Mouse (Mus musculus) hindbrain, embryonic 16.5 days (tissue): ENCODE measurements around the gene Bzw1. TPM values are rescaled to one million over a fixed set of nuclear protein-coding genes. Genes with fewer than 3 reads are reported as not detected.

Experiments
- ATAC-seq: fragments of 200-750 bp; cut with Nextera tagmentation; 2 replicates; pipeline ENCODE4 v1.8.0; 2017; ENCODE audit warnings: moderate TSS enrichment, moderate library complexity
- H3K27ac ChIP-seq: fragments of 300-500 bp; sonication (generic); 2 replicates; pipeline ENCODE4 v1.5.1; 2014; ENCODE audit warnings: low read depth, mild to moderate bottlenecking, control low read depth, low read length, moderate library complexity
- H3K27me3 ChIP-seq: fragments of 300-500 bp; sonication (generic); replicated peaks from 2 replicates; pipeline ENCODE4 v1.6.1; 2014; ENCODE audit warnings: low read length; ENCODE audit not compliant: control insufficient read depth, insufficient read depth
- H3K36me3 ChIP-seq: fragments of 300-500 bp; sonication (generic); 2 replicates; pipeline ENCODE4 v1.6.1; 2014; ENCODE audit warnings: mild to moderate bottlenecking, low read length, moderate library complexity, mixed read lengths; ENCODE audit not compliant: control insufficient read depth, insufficient read depth
- H3K4me1 ChIP-seq: fragments of 300-500 bp; sonication (generic); 2 replicates; pipeline ENCODE4 v1.6.1; 2014; ENCODE audit warnings: low read depth, low read length; ENCODE audit not compliant: control insufficient read depth, insufficient read depth
- H3K4me2 ChIP-seq: fragments of 300-500 bp; sonication (generic); 2 replicates; pipeline ENCODE4 v1.6.1; 2014; ENCODE audit warnings: mild to moderate bottlenecking, low read length, control low read depth, moderate library complexity
- H3K4me3 ChIP-seq: fragments of 300-500 bp; sonication (generic); 2 replicates; pipeline ENCODE4 v1.5.1; 2014; ENCODE audit warnings: mild to moderate bottlenecking, low read length, control low read depth, moderate library complexity
- H3K9ac ChIP-seq: fragments of 300-500 bp; sonication (generic); 2 replicates; pipeline ENCODE4 v1.6.1; 2014; ENCODE audit warnings: low read depth, mild to moderate bottlenecking, control low read depth, low read length, moderate library complexity
- H3K9me3 ChIP-seq: fragments of 300-500 bp; sonication (generic); 2 replicates; pipeline ENCODE4 v1.6.1; 2014; ENCODE audit warnings: mild to moderate bottlenecking, low read length, moderate library complexity; ENCODE audit not compliant: control insufficient read depth
- WGBS: fragments of 180-500 bp; shearing (Covaris S2); extraction: QIAGEN DNeasy Blood & Tissue Kit; methylation state at CpG from one replicate; pipeline ENCODE4 v1.1.7; 2014; 5-methylcytosine and 5-hydroxymethylcytosine counted together
- polyA plus RNA-seq: library from polyadenylated mRNA; unstranded; fragments of >200 nt; fragmentation: Nextera tagmentation; extraction: Ambion mirVana; gene quantifications from 2 replicates; pipeline ENCODE4 v1.2.1, GENCODE M21; 2015

Gene Bzw1
- polyA plus RNA-seq, result 322 TPM in 2 replicates

DNA sequence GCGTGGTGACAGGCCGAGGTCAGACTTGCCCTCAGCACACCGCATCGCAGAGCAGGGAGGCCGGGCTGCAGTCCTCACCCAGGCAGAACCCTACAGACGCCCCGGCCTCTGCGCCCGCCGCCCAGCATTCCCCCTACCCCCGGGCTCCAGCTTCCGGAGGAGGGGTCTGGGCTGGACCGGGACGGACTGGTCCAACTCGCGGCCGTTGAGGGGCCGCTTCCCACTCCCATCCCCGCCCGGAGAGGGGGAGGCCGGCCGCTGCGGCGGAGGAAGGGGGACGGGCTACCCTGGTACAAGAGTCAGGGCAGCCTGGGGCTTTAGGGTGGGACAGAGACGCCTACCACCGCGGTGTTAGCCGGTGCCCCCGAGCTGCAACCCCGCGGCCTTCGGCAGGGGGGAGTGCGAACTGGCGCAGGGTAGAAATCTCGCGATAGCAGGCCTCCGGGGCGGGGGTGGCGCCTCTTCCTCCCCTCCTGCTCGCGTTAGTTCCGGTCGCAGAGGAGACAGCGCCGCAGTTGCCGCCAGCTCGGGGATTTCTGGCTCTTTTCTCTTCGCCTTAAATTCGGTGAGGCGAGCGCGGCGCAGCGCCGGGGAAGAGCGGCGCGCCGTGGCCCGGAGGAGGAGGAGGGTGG is at the start of gene Bzw1:
TSS of gene Bzw1 (plus strand) at position 247 of the 632 bp plus-strand sequence.
- Histone ChIP-seq H3K4me3 (peak within 1 kb of the TSS; percentile 94), H3K9me3 (no peaks in the 10 kb centered on the region), H3K27ac (peak within 1 kb of the TSS; percentile 96), H3K36me3 (peaks cover 18% of the 10 kb centered on the region), H3K4me2 (peak within 1 kb of the TSS; percentile 87), H3K4me1 (peaks cover 19% of the 10 kb centered on the region), H3K9ac (peak within 1 kb of the TSS; percentile 77), H3K27me3 (no peaks in the 10 kb centered on the region)
- under 1% methylated on average over 45 of the region's 61 CpGs for WGBS
- peak; percentile 98 for ATAC-seq

DNA sequence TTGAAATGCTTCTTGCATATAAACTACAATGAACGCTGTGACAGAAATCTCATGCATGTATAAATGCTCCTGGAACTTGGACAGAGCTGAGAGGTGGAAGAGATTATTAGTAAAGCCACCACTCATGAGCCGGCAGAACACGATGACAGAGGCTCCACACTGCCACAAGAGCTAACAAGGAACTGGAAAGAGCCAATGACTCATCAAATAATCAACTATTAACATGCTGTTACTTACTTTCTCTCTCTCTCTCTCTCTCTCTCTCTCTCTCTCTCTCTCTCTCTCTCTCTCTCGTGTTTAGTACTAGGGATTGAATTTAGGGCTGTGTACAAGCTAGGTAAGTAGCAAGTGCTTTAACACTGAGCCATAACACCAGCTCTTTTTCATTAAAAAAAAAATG is 48.8 kb upstream of the Bzw1 start:
- Histone ChIP-seq H3K4me2 (no peak overlapping the region), H3K4me1 (no peaks in the 10 kb centered on the region), H3K27ac (no peak overlapping the region), H3K4me3 (no peak overlapping the region), H3K36me3 (no peaks in the 10 kb centered on the region), H3K27me3 (no peaks in the 10 kb centered on the region), H3K9me3 (no peaks in the 10 kb centered on the region), H3K9ac (no peak overlapping the region)
- WGBS, result 89% methylated on average over 4 of the region's 4 CpGs
- no peak for ATAC-seq

DNA sequence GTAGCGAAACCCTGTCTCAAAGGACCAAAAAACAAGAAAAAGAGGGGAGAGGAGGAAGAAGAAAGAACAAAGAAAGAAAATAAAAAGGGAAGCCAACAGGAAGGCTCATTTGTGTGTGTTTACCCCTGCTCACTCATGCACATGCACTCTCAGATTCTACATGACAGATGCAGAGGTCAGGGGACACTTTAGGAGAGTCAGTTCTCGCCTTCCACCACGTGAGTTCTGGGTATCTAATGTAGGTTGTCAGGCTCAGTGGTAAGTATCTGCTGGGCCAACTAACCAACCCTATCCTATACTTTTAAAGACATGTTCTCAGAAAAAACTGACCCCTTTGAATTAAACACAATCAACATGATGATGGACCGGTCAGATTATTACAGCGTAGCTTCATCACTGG is 48.1 kb upstream of the Bzw1 start:
- Histone ChIP-seq H3K9me3 (no peaks in the 10 kb centered on the region), H3K4me2 (no peak overlapping the region), H3K9ac (no peak overlapping the region), H3K4me1 (no peaks in the 10 kb centered on the region), H3K36me3 (no peaks in the 10 kb centered on the region), H3K27me3 (no peaks in the 10 kb centered on the region), H3K4me3 (no peak overlapping the region), H3K27ac (no peak overlapping the region)
- no peak for ATAC-seq
- 86% methylated on average over 5 of the region's 5 CpGs for WGBS

DNA sequence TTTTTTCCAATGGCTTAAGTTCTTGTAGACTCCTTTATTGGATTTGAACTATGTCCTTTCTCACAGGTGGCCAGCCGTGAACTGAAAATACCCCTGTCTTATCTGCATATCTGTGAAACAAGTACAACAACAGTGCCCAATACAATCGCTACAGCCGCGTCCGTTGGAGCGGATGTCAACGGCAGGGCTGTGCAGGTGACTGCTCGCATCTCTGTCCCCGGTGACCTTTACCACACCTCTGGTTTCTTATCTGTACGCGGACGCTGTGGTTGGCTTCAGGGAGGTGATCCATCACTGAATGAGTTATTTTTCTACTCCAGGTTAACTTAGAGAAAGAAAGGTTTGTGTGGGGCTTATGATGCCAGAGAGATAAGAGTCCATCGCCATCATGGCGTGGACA is 46.5 kb upstream of the Bzw1 start:
- WGBS, result 96% methylated on average over 14 of the region's 14 CpGs
- Histone ChIP-seq H3K4me2 (no peak overlapping the region), H3K36me3 (no peaks in the 10 kb centered on the region), H3K9me3 (no peaks in the 10 kb centered on the region), H3K4me1 (no peaks in the 10 kb centered on the region), H3K27me3 (no peaks in the 10 kb centered on the region), H3K27ac (no peak overlapping the region), H3K4me3 (no peak overlapping the region), H3K9ac (no peak overlapping the region)
- ATAC-seq, result no peak

DNA sequence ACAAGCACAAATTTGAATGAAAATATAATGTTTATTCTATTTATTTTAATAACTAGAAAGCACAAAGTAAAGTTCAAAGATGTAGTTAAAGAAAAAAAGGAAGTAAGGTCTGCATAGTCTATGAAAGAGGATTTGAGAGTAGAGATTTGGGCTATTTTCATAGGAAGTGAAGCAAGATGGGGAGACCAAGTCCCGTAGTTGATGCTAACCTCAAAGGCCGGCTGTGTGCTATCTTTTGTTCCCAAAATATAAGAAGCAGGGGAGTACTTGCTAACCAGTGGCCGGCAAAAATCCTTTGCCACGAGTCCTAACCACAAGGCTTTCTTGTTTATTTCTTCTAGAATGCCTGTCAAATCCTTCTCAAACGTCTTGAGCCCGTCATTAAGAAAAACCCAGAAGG is 44.0 kb upstream of the Bzw1 start:
- no peaks in the 10 kb centered on the region for H3K36me3 ChIP-seq
- 84% methylated on average over 6 of the region's 6 CpGs for WGBS
- H3K9ac ChIP-seq, result no peak overlapping the region
- H3K4me2 ChIP-seq, result no peak overlapping the region
- H3K4me3 ChIP-seq, result no peak overlapping the region
- H3K4me1 ChIP-seq, result no peaks in the 10 kb centered on the region
- no peak overlapping the region for H3K27ac ChIP-seq
- no peaks in the 10 kb centered on the region for H3K9me3 ChIP-seq
- H3K27me3 ChIP-seq, result no peaks in the 10 kb centered on the region
- no peak for ATAC-seq

DNA sequence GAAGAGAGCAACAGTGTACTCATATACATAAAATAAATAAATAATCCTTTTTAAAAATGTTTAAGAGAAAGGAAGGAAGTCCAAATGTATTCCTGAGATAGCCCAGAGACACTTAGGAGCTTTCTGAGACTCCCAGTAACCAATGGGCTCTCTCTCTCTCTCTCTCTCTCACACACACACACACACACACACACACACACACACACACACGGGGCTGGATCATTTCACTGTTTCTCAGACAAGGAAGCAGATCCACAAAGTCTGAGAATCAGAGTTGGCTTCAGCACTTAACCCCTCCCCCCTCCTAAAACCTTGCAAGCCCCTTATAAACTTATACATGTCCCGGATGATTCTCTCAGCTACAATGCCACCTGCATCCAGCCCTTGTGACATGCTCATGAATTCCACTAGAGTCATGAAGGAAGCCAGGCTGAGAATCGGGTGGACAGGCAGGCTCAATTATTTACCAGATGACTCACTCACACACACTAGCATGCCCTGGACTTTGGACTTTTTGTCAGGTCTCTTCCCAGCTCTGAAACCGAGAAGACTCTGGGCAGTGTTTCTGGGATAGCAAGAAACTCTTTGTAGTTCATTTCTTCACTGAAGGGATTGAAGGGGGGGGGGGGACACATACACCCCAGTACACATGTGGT is 39.3 kb upstream of the Bzw1 start:
- no peaks in the 10 kb centered on the region for H3K4me1 ChIP-seq
- H3K9ac ChIP-seq, result no peak overlapping the region
- no peak for ATAC-seq
- WGBS, result 66% methylated on average over 4 of the region's 4 CpGs
- no peaks in the 10 kb centered on the region for H3K27me3 ChIP-seq
- no peaks in the 10 kb centered on the region for H3K36me3 ChIP-seq
- no peak overlapping the region for H3K4me2 ChIP-seq
- no peaks in the 10 kb centered on the region for H3K9me3 ChIP-seq
- no peak overlapping the region for H3K4me3 ChIP-seq
- no peak overlapping the region for H3K27ac ChIP-seq

DNA sequence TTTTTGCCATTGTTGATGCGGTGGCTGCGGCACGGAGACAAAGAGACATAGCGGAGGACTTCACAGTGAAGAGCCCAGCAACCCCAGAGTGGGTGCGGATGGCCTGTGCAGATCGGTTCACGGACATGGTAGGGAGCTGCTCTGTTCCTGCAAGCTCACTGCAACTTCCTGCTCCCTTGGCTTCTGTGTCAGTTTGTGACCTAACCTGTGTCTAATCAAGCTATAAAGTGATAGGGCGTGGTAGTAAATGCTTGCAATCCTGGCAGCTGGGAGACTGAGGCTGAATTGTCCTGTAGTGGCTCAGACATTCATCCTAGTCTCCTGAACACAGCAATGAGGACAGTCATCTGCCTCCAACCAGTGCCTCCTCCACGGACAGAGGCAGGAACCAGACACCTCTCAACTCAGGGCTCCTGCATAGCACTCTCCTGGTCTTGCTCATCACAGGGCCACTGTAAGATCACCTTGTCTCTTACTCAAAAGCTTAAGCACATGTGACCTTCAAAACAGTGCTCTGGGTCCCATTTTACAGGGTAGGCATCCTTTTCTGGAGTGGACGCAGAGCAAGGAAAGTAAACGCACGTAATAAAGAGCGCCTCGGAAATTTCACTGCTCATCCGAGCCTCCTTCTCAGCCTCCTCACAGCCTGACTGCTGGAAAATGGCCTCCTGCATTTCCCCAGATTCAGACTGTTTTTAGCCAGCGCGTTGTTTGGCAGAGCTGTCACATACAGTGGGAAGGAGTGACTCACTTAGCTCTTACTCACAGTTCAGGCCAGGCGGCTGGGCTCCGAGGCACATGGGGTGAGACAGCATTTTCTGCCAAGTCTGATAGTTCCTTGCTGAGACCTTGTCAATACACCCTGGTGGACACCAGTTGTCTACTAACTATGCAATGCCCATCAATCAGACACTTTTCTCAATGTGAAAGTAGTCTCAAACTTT is 33.5 kb upstream of the Bzw1 start:
- 77% methylated on average over 19 of the region's 19 CpGs for WGBS
- no peak overlapping the region for H3K4me2 ChIP-seq
- no peaks in the 10 kb centered on the region for H3K9me3 ChIP-seq
- H3K27me3 ChIP-seq, result no peaks in the 10 kb centered on the region
- no peaks in the 10 kb centered on the region for H3K36me3 ChIP-seq
- no peak overlapping the region for H3K9ac ChIP-seq
- ATAC-seq, result no peak
- no peaks in the 10 kb centered on the region for H3K4me1 ChIP-seq
- no peak overlapping the region for H3K4me3 ChIP-seq
- H3K27ac ChIP-seq, result no peak overlapping the region

DNA sequence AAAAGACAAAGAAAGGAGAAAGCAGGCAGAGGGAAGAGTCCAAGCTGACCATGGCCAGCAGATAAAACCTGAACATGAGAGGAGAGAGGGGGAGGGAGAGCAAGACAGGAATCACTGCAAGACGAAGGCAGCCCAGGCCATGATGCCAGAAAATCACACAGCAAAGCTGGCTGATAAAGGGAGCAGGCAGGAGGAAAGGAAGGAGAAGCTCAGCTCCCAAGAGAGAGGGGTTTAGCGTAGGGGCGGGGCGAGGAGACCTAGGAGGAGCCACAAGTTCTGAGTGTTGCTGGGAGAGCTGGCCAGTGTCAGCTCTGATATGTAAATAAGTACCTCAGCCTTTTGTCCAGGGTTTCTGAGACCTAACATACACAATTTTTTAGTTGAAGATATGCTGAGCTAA is 30.4 kb upstream of the Bzw1 start:
- WGBS, result 58% methylated on average over 4 of the region's 4 CpGs
- ATAC-seq, result no peak

DNA sequence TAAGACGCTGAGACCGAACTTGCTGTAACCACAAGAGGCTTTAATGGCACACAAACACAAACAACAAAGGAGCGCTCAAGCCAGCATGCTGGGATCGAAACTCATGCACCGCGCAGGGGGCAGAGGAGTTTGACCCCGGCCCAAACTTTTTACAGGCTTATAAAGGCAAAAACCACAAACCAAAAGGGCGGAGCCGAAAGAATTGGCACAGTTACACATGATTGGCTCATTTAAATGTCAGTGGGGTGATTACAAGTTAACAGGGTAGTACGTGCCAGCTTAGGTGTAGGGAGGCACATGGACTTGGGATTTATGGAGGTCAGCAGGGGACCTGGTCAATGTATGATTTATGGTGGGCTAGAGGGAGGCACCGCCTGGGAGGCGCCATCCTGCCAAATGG is 28.1 kb upstream of the Bzw1 start:
- ATAC-seq, result no peak
- Histone ChIP-seq H3K4me1 (no peaks in the 10 kb centered on the region), H3K27ac (no peak overlapping the region), H3K9me3 (no peaks in the 10 kb centered on the region), H3K36me3 (no peaks in the 10 kb centered on the region), H3K4me2 (no peak overlapping the region), H3K4me3 (no peak overlapping the region), H3K9ac (no peak overlapping the region), H3K27me3 (no peaks in the 10 kb centered on the region)
- 89% methylated on average over 12 of the region's 12 CpGs for WGBS

More for the DNA sequence above, 30.4 kb upstream of the Bzw1 start:
- Histone ChIP-seq H3K36me3 (no peaks in the 10 kb centered on the region), H3K27me3 (no peaks in the 10 kb centered on the region), H3K4me1 (no peaks in the 10 kb centered on the region), H3K9me3 (no peaks in the 10 kb centered on the region), H3K4me2 (no peak overlapping the region), H3K9ac (no peak overlapping the region), H3K27ac (no peak overlapping the region), H3K4me3 (no peak overlapping the region)
